Mouse (Mus musculus) CH12.LX (cell line): ENCODE results near the gene Spta1. TPM values are rescaled to one million over a fixed set of nuclear protein-coding genes. Genes with fewer than 3 reads are reported as not detected.

Experiments
- DNase-seq: peaks from one replicate; pipeline ENCODE4 v3.0.0-alpha.2; 2013; ENCODE audit errors: extremely low read depth
- H3K27ac ChIP-seq: 2 replicates; pipeline ENCODE4 v1.5.1; 2012; ENCODE audit warnings: low read depth, mild to moderate bottlenecking, control low read depth, moderate library complexity; ENCODE audit not compliant: insufficient read depth
- H3K27me3 ChIP-seq: replicated peaks from 2 replicates; pipeline ENCODE3; 2012; ENCODE audit warnings: inconsistent platforms
- H3K36me3 ChIP-seq, 2 experiments: replicated peaks in 1 of 2; 2 replicates each; pipeline versions ENCODE3 to v1.6.1; 2012; ENCODE audit warnings: inconsistent platforms in 1 of 2, low read length in 1 of 2, mild to moderate bottlenecking in 1 of 2, mixed read lengths in 1 of 2, moderate library complexity in 1 of 2; ENCODE audit not compliant: control insufficient read depth in 1 of 2, insufficient read depth in 1 of 2
- H3K4me1 ChIP-seq, 2 experiments: 2 replicates each; pipeline ENCODE4 v1.6.1; 2012; ENCODE audit warnings: inconsistent platforms in 1 of 2, moderate library complexity in 1 of 2; ENCODE audit not compliant: insufficient read depth in 2 of 2, control insufficient read depth in 1 of 2
- H3K4me2 ChIP-seq: 2 replicates; pipeline ENCODE4 v1.6.1; 2012; ENCODE audit warnings: low read depth, mild to moderate bottlenecking, control low read depth; ENCODE audit not compliant: poor library complexity, insufficient read depth, severe bottlenecking
- H3K4me3 ChIP-seq, 3 experiments: fragments of 150-350 bp in 1 of 3; sonication (generic) in 1 of 3; replicated peaks in 1 of 3; 2 replicates each; pipeline versions ENCODE3 to v1.5.1; 2011 to 2012; ENCODE audit warnings: low read depth in 2 of 3, low read length in 2 of 3, mild to moderate bottlenecking in 2 of 3, moderate library complexity in 2 of 3, control low read depth in 1 of 3, improper control_type of control experiment in 1 of 3, inconsistent platforms in 1 of 3, mixed read lengths in 1 of 3; ENCODE audit not compliant: poor library complexity in 1 of 3
- H3K79me2 ChIP-seq: replicated peaks from 2 replicates; pipeline ENCODE4 v1.6.1; 2012; ENCODE audit warnings: mild to moderate bottlenecking, moderate library complexity; ENCODE audit not compliant: control insufficient read depth, poor library complexity, insufficient read depth, severe bottlenecking; ENCODE audit errors: extremely low read depth
- H3K9ac ChIP-seq: 2 replicates; pipeline ENCODE4 v1.6.1; 2012; ENCODE audit warnings: low read depth, mild to moderate bottlenecking, control low read depth, moderate library complexity; ENCODE audit not compliant: insufficient read depth
- H3K9me3 ChIP-seq: replicated peaks from 2 replicates; pipeline ENCODE3; 2012; ENCODE audit warnings: low read length, inconsistent platforms, mixed read lengths
- CHD1 ChIP-seq: IDR thresholded peaks from 2 replicates; pipeline ENCODE4 v1.6.1; 2012; ENCODE audit warnings: low read depth, low read length, improper control_type of control experiment, inconsistent platforms
- CHD2 ChIP-seq: IDR thresholded peaks from 2 replicates; pipeline ENCODE4 v1.6.1; 2011; ENCODE audit warnings: low read length, improper control_type of control experiment
- CTCF ChIP-seq, 2 experiments: IDR thresholded peaks in 1 of 2; conservative IDR thresholded peaks in 1 of 2; 2 replicates each; pipeline ENCODE4 v1.5.1; 2011 to 2012; ENCODE audit warnings: low read depth in 2 of 2, low read length in 2 of 2, improper control_type of control experiment in 1 of 2, inconsistent platforms in 1 of 2, mild to moderate bottlenecking in 1 of 2, moderate library complexity in 1 of 2
- E2F4 ChIP-seq: IDR thresholded peaks from 2 replicates; pipeline ENCODE4 v1.6.1; 2011; ENCODE audit warnings: low read depth, low read length, improper control_type of control experiment; ENCODE audit not compliant: insufficient replicate concordance
- EP300 ChIP-seq: IDR thresholded peaks from 2 replicates; pipeline ENCODE4 v1.6.1; 2011; ENCODE audit warnings: low read length, improper control_type of control experiment
- ETS1 ChIP-seq: conservative IDR thresholded peaks from 2 replicates; pipeline ENCODE4 v1.6.1; 2012; ENCODE audit warnings: low read depth, mild to moderate bottlenecking, inconsistent platforms, low read length, improper control_type of control experiment, moderate library complexity
- HCFC1 ChIP-seq: IDR thresholded peaks from 2 replicates; pipeline ENCODE4 v1.6.1; 2012; ENCODE audit warnings: low read depth, mild to moderate bottlenecking, inconsistent platforms, low read length, improper control_type of control experiment
- IRF4 ChIP-seq: IDR thresholded peaks from 2 replicates; pipeline ENCODE4 v1.6.1; 2014; ENCODE audit warnings: low read depth, mild to moderate bottlenecking, inconsistent platforms, low read length, improper control_type of control experiment
- JUN ChIP-seq: IDR thresholded peaks from 2 replicates; pipeline ENCODE4 v1.6.1; 2011; ENCODE audit warnings: low read depth, mild to moderate bottlenecking, low read length, improper control_type of control experiment, moderate library complexity; ENCODE audit not compliant: insufficient read depth
- MAFK ChIP-seq: IDR thresholded peaks from 2 replicates; pipeline ENCODE4 v1.6.1; 2011; ENCODE audit warnings: low read length, improper control_type of control experiment; ENCODE audit not compliant: insufficient replicate concordance
- MAX ChIP-seq: IDR thresholded peaks from 2 replicates; pipeline ENCODE4 v1.6.1; 2011; ENCODE audit warnings: low read length, improper control_type of control experiment
- MAZ ChIP-seq: IDR thresholded peaks from 2 replicates; pipeline ENCODE4 v1.6.1; 2012; ENCODE audit warnings: low read depth, mild to moderate bottlenecking, inconsistent platforms, low read length, improper control_type of control experiment, moderate library complexity
- MEF2A ChIP-seq: IDR thresholded peaks from 2 replicates; pipeline ENCODE4 v1.6.1; 2014; ENCODE audit warnings: low read depth, mild to moderate bottlenecking, inconsistent platforms, low read length, improper control_type of control experiment, borderline replicate concordance
- MXI1 ChIP-seq: IDR thresholded peaks from 2 replicates; pipeline ENCODE4 v1.6.1; 2011; ENCODE audit warnings: mild to moderate bottlenecking, low read depth, low read length, improper control_type of control experiment
- MYC ChIP-seq: IDR thresholded peaks from 2 replicates; pipeline ENCODE4 v1.6.1; 2011; ENCODE audit warnings: low read depth, mild to moderate bottlenecking, improper control_type of control experiment, low read length
- NRF1 ChIP-seq: IDR thresholded peaks from 2 replicates; pipeline ENCODE4 v1.6.1; 2014; ENCODE audit warnings: low read depth, mild to moderate bottlenecking, inconsistent platforms, low read length, improper control_type of control experiment, moderate library complexity
- POLR2A ChIP-seq: IDR thresholded peaks from 2 replicates; pipeline ENCODE4 v1.6.1; 2011; ENCODE audit warnings: low read depth, mild to moderate bottlenecking, improper control_type of control experiment, low read length
- RAD21 ChIP-seq: IDR thresholded peaks from 2 replicates; pipeline ENCODE4 v1.6.1; 2011; ENCODE audit warnings: low read depth, mild to moderate bottlenecking, low read length, improper control_type of control experiment, moderate library complexity
- RCOR1 ChIP-seq: conservative IDR thresholded peaks from 2 replicates; pipeline ENCODE4 v1.6.1; 2012; ENCODE audit warnings: low read depth, mild to moderate bottlenecking, inconsistent platforms, low read length, improper control_type of control experiment
- TBP ChIP-seq: conservative IDR thresholded peaks from 2 replicates; pipeline ENCODE4 v1.6.1; 2011; ENCODE audit warnings: low read depth, low read length, improper control_type of control experiment
- USF1 ChIP-seq: IDR thresholded peaks from 2 replicates; pipeline ENCODE4 v1.6.1; 2014; ENCODE audit warnings: low read depth, mild to moderate bottlenecking, inconsistent platforms, low read length, improper control_type of control experiment
- ZC3H11A ChIP-seq: IDR thresholded peaks from 2 replicates; pipeline ENCODE4 v1.6.1; 2012; ENCODE audit warnings: low read depth, mild to moderate bottlenecking, inconsistent platforms, low read length, improper control_type of control experiment
- ZKSCAN1 ChIP-seq: IDR thresholded peaks from 2 replicates; pipeline ENCODE4 v1.6.1; 2012; ENCODE audit warnings: low read depth, inconsistent platforms, low read length, improper control_type of control experiment, borderline replicate concordance
- ZNF384 ChIP-seq: IDR thresholded peaks from 2 replicates; pipeline ENCODE4 v1.6.1; 2012; ENCODE audit warnings: low read depth, low read length, improper control_type of control experiment, inconsistent platforms
- dilution Hi-C: fragments of 300-500 bp; cut with MboI; formaldehyde crosslinking; loops from 2 replicates; pipeline ENCODE4 v1.14.3; 2020; ENCODE audit warnings: low sequenced_read_pairs; ENCODE audit not compliant: extremely low pct_unique_long_range_greater_than_20kb, extremely low pct_ligation_motif_present
- in situ Hi-C: fragments of 300-500 bp; cut with MboI; formaldehyde crosslinking; loops from 3 replicates; pipeline ENCODE4 v1.14.3; 2019; ENCODE audit warnings: low sequenced_read_pairs, low pct_ligation_motif_present, low pct_unique_long_range_greater_than_20kb, mixed read lengths
- polyA plus RNA-seq: library from polyadenylated mRNA; unstranded; fragments of >175 nt; gene quantifications from 2 replicates; pipeline ENCODE4 v1.2.1, GENCODE M21; 2012; ENCODE audit warnings: low read depth; ENCODE audit not compliant: insufficient read length
- total RNA-seq, 2 experiments: library from RNA; depleted of rRNA; stranded (reverse); fragments of 300-350 nt in 1 of 2; fragments of >200 nt in 1 of 2; gene quantifications; 2 replicates each; pipeline ENCODE4 v1.2.3; 2012 to 2014

The Spta1 gene
- total and polyA plus RNA-seq, 3 experiments, result 0.81 to 16.0 (median 1.2) TPM

DNA sequence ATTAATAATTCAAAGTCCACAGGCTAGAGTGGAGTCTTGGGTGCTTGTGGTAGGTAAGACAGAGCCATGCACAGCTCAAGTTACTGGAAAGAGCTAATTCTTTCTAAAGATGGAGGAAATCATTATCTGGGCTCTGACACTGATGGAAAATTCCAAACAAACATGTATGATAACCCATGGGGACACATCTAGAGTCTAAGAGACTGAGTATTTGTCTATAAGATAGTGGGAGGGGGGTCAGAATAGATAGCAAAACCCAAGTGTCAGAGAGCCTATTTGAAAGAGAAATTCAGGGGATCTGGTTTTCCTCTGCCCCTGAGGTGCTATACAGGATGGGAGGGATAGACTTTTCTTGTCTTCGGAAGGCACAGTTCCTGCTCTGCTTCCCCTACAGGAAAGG is 73.5 kb downstream of the Spta1 start:
- Histone ChIP-seq H3K79me2 (no peaks in the 10 kb centered on the region), H3K4me3 (no peak overlapping the region), H3K9ac (no peak overlapping the region), H3K27ac (no peak overlapping the region), H3K36me3 (peaks cover 0 to 44% of the 10 kb centered on the region in 2 experiments), H3K4me1 (no peaks in the 10 kb centered on the region), H3K9me3 (no peaks in the 10 kb centered on the region), H3K4me2 (no peak overlapping the region), H3K27me3 (no peaks in the 10 kb centered on the region)
- dilution Hi-C loops (no loop called here), in situ Hi-C loops (no loop called here)
- TF ChIP-seq TBP (no peak), POLR2A (no peak), EP300 (no peak), RCOR1 (no peak), IRF4 (no peak), MAX (no peak), MYC (no peak), USF1 (no peak), ETS1 (no peak), E2F4 (no peak), CTCF (conservative IDR thresholded peaks at IDR 0.05 in 1 of 2, IDR thresholded peaks at IDR 0.05 in 1 of 2; ENCODE audit: low read depth in 2 of 2, low read length in 2 of 2) (no peak), CHD2 (no peak), ZNF384 (no peak), RAD21 (no peak)
- no peak for DNase-seq

- no peak for DNase-seq
- TF ChIP-seq CHD2, result no peak
- no peak for TF ChIP-seq TBP
- TF ChIP-seq ZC3H11A, result no peak
- TF ChIP-seq EP300, result no peak
- TF ChIP-seq POLR2A, result no peak
- H3K9ac ChIP-seq, result no peak overlapping the region
- in situ Hi-C loops (no loop called here), dilution Hi-C loops (no loop called here)
- H3K27ac ChIP-seq, result no peak overlapping the region
- no peaks in the 10 kb centered on the region for H3K9me3 ChIP-seq
- no peaks in the 10 kb centered on the region for H3K27me3 ChIP-seq
- no peaks in the 10 kb centered on the region for H3K4me1 ChIP-seq
- H3K4me2 ChIP-seq, result no peak overlapping the region
- no peak overlapping the region for H3K4me3 ChIP-seq
- no peaks in the 10 kb centered on the region for H3K79me2 ChIP-seq
- H3K36me3 ChIP-seq, result peaks cover 0 to 36% of the 10 kb centered on the region in 2 experiments
Measured at GRCm38 (mm10) chr1:174247170-174247569, 74.6 kb downstream of the Spta1 start.

GRCm38 (mm10) chr1:174250376-174250775 is 77.8 kb downstream of the Spta1 start:
- in situ Hi-C loops, result no loop called here
- H3K9me3 ChIP-seq, result no peaks in the 10 kb centered on the region

More at GRCm38 (mm10) chr1:174250376-174250775, 77.8 kb downstream of the Spta1 start:
- no peak for DNase-seq
- Histone ChIP-seq H3K27me3 (no peaks in the 10 kb centered on the region), H3K9ac (no peak overlapping the region), H3K36me3 (peaks cover 0 to 27% of the 10 kb centered on the region in 2 experiments), H3K4me1 (no peaks in the 10 kb centered on the region), H3K4me2 (no peak overlapping the region)
- dilution Hi-C loops, result no loop called here
- TF ChIP-seq ZNF384, result no peak
- no peak for TF ChIP-seq NRF1
- no peak for TF ChIP-seq MXI1
- TF ChIP-seq ZKSCAN1, result no peak
- no peak for TF ChIP-seq CTCF (conservative IDR thresholded peaks at IDR 0.05 in 1 of 2, IDR thresholded peaks at IDR 0.05 in 1 of 2; ENCODE audit: low read depth in 2 of 2, low read length in 2 of 2)
- TF ChIP-seq JUN, result no peak
- no peak for TF ChIP-seq HCFC1
- no peak for TF ChIP-seq CHD2
- TF ChIP-seq MEF2A, result no peak
- no peak for TF ChIP-seq MAZ
- no peak for TF ChIP-seq CHD1
- TF ChIP-seq MAFK, result no peak
- TF ChIP-seq, all 38 proteins: peak for 0
- H3K79me2 ChIP-seq, result no peaks in the 10 kb centered on the region
- H3K4me3 ChIP-seq, result no peak overlapping the region
- no peak overlapping the region for H3K27ac ChIP-seq
